Mouse (Mus musculus) myocyte (in vitro differentiated cells): ENCODE measurements at regions not wholly inside any gene's neighbourhood (a gene's known extent, or its start where the extent isn't known, plus 50 kb on each side); places are given as distances from the start of the nearest gene placed in this dataset.
A peak's percentile ranks its signal among the peaks of the same experiment; 100 is the strongest.

Source experiments
- H3K27me3 ChIP-seq: one replicate; pipeline ENCODE4 v1.6.1; 2011; ENCODE audit not compliant: control insufficient read depth, insufficient read depth, insufficient read length
- H3K36me3 ChIP-seq: one replicate; pipeline ENCODE4 v1.6.1; 2011; ENCODE audit not compliant: control insufficient read depth, insufficient read depth
- H3K4me2 ChIP-seq: one replicate; pipeline ENCODE4 v1.6.1; 2011; ENCODE audit warnings: low read depth, control low read depth
- H3K4me3 ChIP-seq: one replicate; pipeline ENCODE4 v1.5.1; 2011; ENCODE audit warnings: mild to moderate bottlenecking, control low read depth, moderate library complexity
- H3K79me2 ChIP-seq: one replicate; pipeline ENCODE4 v1.6.1; 2011; ENCODE audit not compliant: control insufficient read depth, insufficient read depth
- H3ac ChIP-seq: one replicate; pipeline ENCODE4 v1.6.1; 2011; ENCODE audit not compliant: control insufficient read depth, insufficient read length
- CEBPB ChIP-seq: IDR thresholded peaks from 2 replicates; pipeline ENCODE4 v1.6.1; 2011; ENCODE audit warnings: mild to moderate bottlenecking, moderate library complexity; ENCODE audit not compliant: poor library complexity, insufficient read depth, severe bottlenecking
- E2F4 ChIP-seq: IDR thresholded peaks from one replicate; pipeline ENCODE4 v1.6.1; 2011; ENCODE audit warnings: mild to moderate bottlenecking, control low read depth, moderate library complexity; ENCODE audit not compliant: insufficient read depth
- MAX ChIP-seq: IDR thresholded peaks from one replicate; pipeline ENCODE4 v1.6.1; 2011; ENCODE audit warnings: low read depth, mild to moderate bottlenecking, control low read depth
- MYOD1 ChIP-seq, 3 experiments: IDR thresholded peaks; one replicate each; pipeline ENCODE4 v1.6.1; 2011; ENCODE audit warnings: control low read depth in 2 of 3, low read depth in 2 of 3, mild to moderate bottlenecking in 2 of 3, moderate library complexity in 1 of 3; ENCODE audit not compliant: insufficient read length in 2 of 3, control insufficient read depth in 1 of 3
- MYOG ChIP-seq, 3 experiments: IDR thresholded peaks; one replicate each; pipeline ENCODE4 v1.6.1; 2011; ENCODE audit warnings: control low read depth in 2 of 3, low read depth in 2 of 3, mild to moderate bottlenecking in 2 of 3; ENCODE audit not compliant: insufficient read length in 2 of 3, control insufficient read depth in 1 of 3, insufficient read depth in 1 of 3
- POLR2A ChIP-seq: IDR thresholded peaks from one replicate; pipeline ENCODE4 v1.6.1; 2011; ENCODE audit warnings: low read depth, mild to moderate bottlenecking, control low read depth, moderate library complexity; ENCODE audit not compliant: insufficient read length
- POLR2AphosphoS2 ChIP-seq: IDR thresholded peaks from one replicate; pipeline ENCODE4 v1.6.1; 2011; ENCODE audit warnings: low read depth, control low read depth; ENCODE audit not compliant: insufficient read length
- REST ChIP-seq: IDR thresholded peaks from one replicate; pipeline ENCODE4 v1.6.1; 2011; ENCODE audit warnings: mild to moderate bottlenecking, control low read depth, moderate library complexity; ENCODE audit not compliant: insufficient read depth, insufficient read length
- SRF ChIP-seq: IDR thresholded peaks from one replicate; pipeline ENCODE4 v1.6.1; 2011; ENCODE audit warnings: low read depth; ENCODE audit not compliant: control insufficient read depth, insufficient read length
- TCF12 ChIP-seq: IDR thresholded peaks from one replicate; pipeline ENCODE4 v1.6.1; 2011; ENCODE audit warnings: mild to moderate bottlenecking, control low read depth; ENCODE audit not compliant: poor library complexity, insufficient read depth, severe bottlenecking
- TCF3 ChIP-seq: IDR thresholded peaks from one replicate; pipeline ENCODE4 v1.6.1; 2011; ENCODE audit warnings: low read depth, control low read depth; ENCODE audit not compliant: insufficient read length
- USF1 ChIP-seq: IDR thresholded peaks from one replicate; pipeline ENCODE4 v1.6.1; 2011; ENCODE audit warnings: low read depth, mild to moderate bottlenecking, control low read depth, moderate library complexity

DNA sequence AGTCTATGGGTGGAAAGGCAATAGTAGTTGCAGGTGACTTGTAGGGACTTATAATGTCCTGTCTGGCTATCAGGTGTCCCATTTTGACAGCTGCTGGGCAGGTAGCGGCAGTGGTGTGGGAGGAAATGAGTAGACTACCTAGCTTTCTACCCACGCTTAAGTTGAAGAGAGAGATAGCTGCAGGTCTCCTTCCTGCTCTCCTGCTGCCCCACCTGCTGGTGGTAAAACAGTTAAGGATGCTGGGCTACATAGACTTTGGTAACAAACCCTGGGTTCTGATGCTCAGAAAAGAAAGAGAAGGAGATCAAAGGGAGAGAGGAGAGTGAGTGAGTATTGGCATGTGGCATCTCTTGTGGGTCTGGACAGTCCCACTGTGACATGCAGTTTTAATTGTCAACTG, 1182.0 kb downstream of the 4930447A16Rik start:
- Histone ChIP-seq H3K36me3 (no peaks in the 10 kb centered on the region), H3K27me3 (no peaks in the 10 kb centered on the region), H3ac (no peak overlapping the region), H3K79me2 (no peaks in the 10 kb centered on the region), H3K4me2 (no peak overlapping the region), H3K4me3 (no peak overlapping the region)
- TF ChIP-seq MYOG (IDR thresholded peaks at IDR 0.05; ENCODE audit: control insufficient read depth in 1 of 3, insufficient read depth in 1 of 3, insufficient read length in 2 of 3, low read depth in 2 of 3) (no peak), MYOD1 (IDR thresholded peaks at IDR 0.05; ENCODE audit: control insufficient read depth in 1 of 3, insufficient read length in 2 of 3, low read depth in 2 of 3) (no peak), REST (no peak), SRF (no peak), MAX (no peak), TCF12 (no peak), CEBPB (no peak)

DNA sequence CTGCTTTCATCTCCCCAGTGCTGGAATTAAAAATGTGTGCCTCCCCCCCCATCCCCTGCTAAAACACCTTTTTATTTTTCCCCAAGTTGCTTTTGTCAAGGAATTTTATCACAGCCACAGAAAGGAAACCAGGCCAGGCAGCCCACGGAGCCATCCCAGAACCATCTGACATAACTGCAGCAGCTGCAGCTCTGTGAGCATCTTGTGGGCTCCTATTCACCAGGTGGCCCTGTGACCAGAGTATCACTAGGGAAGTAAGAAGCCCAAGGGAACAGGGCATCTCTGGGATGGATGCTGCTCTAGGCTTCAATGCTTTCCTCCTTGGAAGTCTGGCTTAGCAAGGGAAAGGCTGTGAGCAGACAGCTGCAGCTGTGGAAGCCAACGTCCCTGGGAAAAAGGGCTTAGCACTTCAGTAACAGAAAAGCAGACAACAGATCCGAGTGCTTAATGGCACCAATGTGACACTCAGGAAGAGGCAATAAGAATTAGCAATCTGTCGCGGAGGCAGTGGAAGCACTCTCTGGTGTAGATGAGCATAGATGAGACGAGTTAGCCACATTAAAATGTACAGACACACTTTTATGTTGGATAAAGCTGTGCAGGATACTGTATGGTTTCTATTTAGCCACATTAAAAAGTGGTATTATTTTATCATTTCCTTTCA, 1183.0 kb downstream of the 4930447A16Rik start:
- TF ChIP-seq SRF, result no peak
- no peak for TF ChIP-seq CEBPB
- TF ChIP-seq E2F4, result no peak
- TF ChIP-seq TCF12, result no peak
- TF ChIP-seq POLR2A, result no peak
- no peak for TF ChIP-seq MAX
- peak in 2 of 3 experiments; percentile 6 to 35 for TF ChIP-seq MYOD1 (IDR thresholded peaks at IDR 0.05; ENCODE audit: control insufficient read depth in 1 of 3, insufficient read length in 2 of 3, low read depth in 2 of 3)
- TF ChIP-seq TCF3, result no peak
- TF ChIP-seq USF1, result no peak
- Histone ChIP-seq H3K36me3 (no peaks in the 10 kb centered on the region), H3K79me2 (no peaks in the 10 kb centered on the region), H3ac (no peak overlapping the region), H3K27me3 (no peaks in the 10 kb centered on the region), H3K4me3 (no peak overlapping the region), H3K4me2 (no peak overlapping the region)

DNA sequence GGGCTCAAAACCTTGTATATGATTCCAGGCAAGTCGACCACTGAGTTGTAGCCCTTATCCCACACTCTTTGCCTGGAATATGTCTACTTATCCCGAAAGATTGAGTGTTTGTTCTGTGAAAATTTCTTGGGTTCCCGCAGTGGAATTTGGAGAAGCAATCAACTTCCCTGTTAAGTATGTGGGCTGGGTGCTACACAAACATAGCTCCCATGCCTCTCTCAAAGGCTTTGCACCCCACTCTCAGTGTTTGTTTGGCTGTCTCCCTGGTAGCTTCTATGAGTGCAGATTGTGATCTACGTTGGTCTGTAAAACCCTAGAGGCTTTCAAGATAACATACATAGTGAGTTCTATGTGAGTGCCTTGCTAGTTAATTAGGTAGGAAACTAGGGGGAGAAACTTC, 1184.2 kb downstream of the 4930447A16Rik start:
- H3ac ChIP-seq, result no peak overlapping the region
- no peaks in the 10 kb centered on the region for H3K79me2 ChIP-seq
- TF ChIP-seq TCF3 (no peak), MAX (no peak), USF1 (no peak), MYOG (IDR thresholded peaks at IDR 0.05; ENCODE audit: control insufficient read depth in 1 of 3, insufficient read depth in 1 of 3, insufficient read length in 2 of 3, low read depth in 2 of 3) (no peak), MYOD1 (IDR thresholded peaks at IDR 0.05; ENCODE audit: control insufficient read depth in 1 of 3, insufficient read length in 2 of 3, low read depth in 2 of 3) (no peak), POLR2A (no peak), REST (no peak), CEBPB (no peak), E2F4 (no peak), TCF12 (no peak), POLR2AphosphoS2 (no peak)
- H3K4me2 ChIP-seq, result no peak overlapping the region
- no peak overlapping the region for H3K4me3 ChIP-seq
- H3K36me3 ChIP-seq, result no peaks in the 10 kb centered on the region
- no peaks in the 10 kb centered on the region for H3K27me3 ChIP-seq
